Mouse (Mus musculus): ENCODE measurements around the gene F2. TPM values are rescaled to one million over a fixed set of nuclear protein-coding genes. Genes with fewer than 3 reads are reported as not detected.
"Not testable (repeated sequence)": the region's sequence is repeated elsewhere in the genome, so short reads cannot be mapped to it uniquely, and the experiment has no call there.

F2 gene
- total and polyA plus RNA-seq, 2 experiments from 2014 or later = not detected

- TF ChIP-seq CTCF (IDR thresholded peaks at IDR 0.05; ENCODE audit: low read depth) = no peak
- Histone ChIP-seq H3K27ac (ENCODE audit: low read depth, low read length) (no peak overlapping the region), H3K27me3 (ENCODE audit: insufficient read depth, low read length) (no peaks in the 10 kb centered on the region), H3K9ac (no peak overlapping the region), H3K4me2 (ENCODE audit: low read depth) (no peak overlapping the region), H3K4me1 (ENCODE audit: insufficient read depth) (no peaks in the 10 kb centered on the region), H3K4me3 (ENCODE audit: low read depth, low read length) (no peak overlapping the region), H3K9me3 (ENCODE audit: low read length) (no peaks in the 10 kb centered on the region), H3K36me3 (ENCODE audit: insufficient read depth) (0 out of 2 replicates have a peak, but pooled peaks cover 6% of the 10 kb centered on the region)
- DNase-seq = no peak
- no peak for ATAC-seq
- 86% methylated on average over 18 of the region's 18 CpGs for WGBS
These were observed 6.5 kb downstream of the F2 start for GRCm38 (mm10) chr2:91629682-91630081.

GRCm38 (mm10) chr2:91628171-91628570 lies 8.0 kb downstream of the F2 start:
- no peak for TF ChIP-seq CTCF (IDR thresholded peaks at IDR 0.05; ENCODE audit: low read depth)

DNA sequence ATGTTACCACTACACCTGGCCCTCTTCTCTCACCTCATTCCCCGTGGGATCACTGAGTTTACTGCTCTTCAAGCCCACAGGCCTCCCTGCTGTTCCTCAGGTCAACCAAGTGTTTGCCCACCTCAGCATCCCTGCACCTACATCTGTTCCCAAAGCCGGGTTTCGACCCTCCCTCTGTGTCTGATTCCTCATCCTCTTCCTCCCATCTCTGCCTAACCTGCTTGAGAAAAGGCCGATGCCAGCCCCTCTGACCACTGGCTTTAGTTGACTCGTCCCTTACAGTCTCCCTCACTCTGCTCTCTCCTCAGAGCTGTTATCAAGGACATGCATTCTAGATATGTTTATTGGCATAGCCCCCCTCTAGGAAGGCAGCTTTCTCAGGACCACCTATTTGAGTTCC lies 8.7 kb downstream of the F2 start:
- TF ChIP-seq CTCF (IDR thresholded peaks at IDR 0.05; ENCODE audit: low read depth) = no peak
- no peaks in the 10 kb centered on the region for H3K27me3 ChIP-seq (ENCODE audit: insufficient read depth, low read length)
- H3K4me1 ChIP-seq (ENCODE audit: insufficient read depth) = no peaks in the 10 kb centered on the region
- no peak overlapping the region for H3K27ac ChIP-seq (ENCODE audit: low read depth, low read length)
- H3K9ac ChIP-seq = no peak overlapping the region
- ATAC-seq (no peak), DNase-seq (no peak)
- H3K36me3 ChIP-seq (ENCODE audit: insufficient read depth) = peaks cover 13% of the 10 kb centered on the region
- H3K4me3 ChIP-seq (ENCODE audit: low read depth, low read length) = no peak overlapping the region
- 74% methylated on average over 5 of the region's 5 CpGs for WGBS
- H3K4me2 ChIP-seq (ENCODE audit: low read depth) = no peak overlapping the region
- no peaks in the 10 kb centered on the region for H3K9me3 ChIP-seq (ENCODE audit: low read length)

More at GRCm38 (mm10) chr2:91628171-91628570, 8.0 kb downstream of the F2 start:
- Histone ChIP-seq H3K27ac (ENCODE audit: low read depth, low read length) (no peak overlapping the region), H3K4me3 (ENCODE audit: low read depth, low read length) (no peak overlapping the region), H3K4me1 (ENCODE audit: insufficient read depth) (no peaks in the 10 kb centered on the region), H3K9me3 (ENCODE audit: low read length) (no peaks in the 10 kb centered on the region), H3K27me3 (ENCODE audit: insufficient read depth, low read length) (no peaks in the 10 kb centered on the region), H3K9ac (no peak overlapping the region), H3K4me2 (ENCODE audit: low read depth) (no peak overlapping the region), H3K36me3 (ENCODE audit: insufficient read depth) (0 out of 2 replicates have a peak, but pooled peaks cover 11% of the 10 kb centered on the region)
- ATAC-seq (no peak), DNase-seq (no peak)
- WGBS = 91% methylated on average over 8 of the region's 8 CpGs

DNA sequence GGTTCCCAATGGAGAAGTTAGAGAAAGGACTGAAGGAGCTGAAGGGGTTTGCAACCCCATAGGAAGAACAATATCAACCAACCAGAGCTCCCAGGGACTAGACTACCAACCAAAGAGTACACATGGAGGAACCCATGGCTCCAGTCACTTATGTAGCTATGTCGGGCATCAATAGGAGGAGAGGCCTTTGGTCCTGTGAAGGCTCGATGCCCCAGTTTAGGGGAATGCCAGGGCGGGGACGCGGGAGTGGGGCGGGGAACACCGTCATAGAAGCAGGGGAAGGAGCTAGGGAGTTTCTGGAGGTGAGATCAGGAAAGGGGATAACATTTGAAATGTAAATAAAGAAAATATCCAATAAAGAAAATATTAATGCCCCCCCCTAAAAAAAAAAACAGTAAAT lies 12.8 kb downstream of the F2 start:
- not testable (repeated sequence) for ATAC-seq; DNase-seq; H3K27me3 ChIP-seq (ENCODE audit: insufficient read depth, low read length); H3K9me3 ChIP-seq (ENCODE audit: low read length); H3K4me3 ChIP-seq (ENCODE audit: low read depth, low read length); H3K4me2 ChIP-seq (ENCODE audit: low read depth); H3K27ac ChIP-seq (ENCODE audit: low read depth, low read length); H3K9ac ChIP-seq; H3K4me1 ChIP-seq (ENCODE audit: insufficient read depth)
- 89% methylated on average over 7 of the region's 7 CpGs for WGBS
- peaks cover 49% of the 10 kb centered on the region for H3K36me3 ChIP-seq (ENCODE audit: insufficient read depth)

DNA sequence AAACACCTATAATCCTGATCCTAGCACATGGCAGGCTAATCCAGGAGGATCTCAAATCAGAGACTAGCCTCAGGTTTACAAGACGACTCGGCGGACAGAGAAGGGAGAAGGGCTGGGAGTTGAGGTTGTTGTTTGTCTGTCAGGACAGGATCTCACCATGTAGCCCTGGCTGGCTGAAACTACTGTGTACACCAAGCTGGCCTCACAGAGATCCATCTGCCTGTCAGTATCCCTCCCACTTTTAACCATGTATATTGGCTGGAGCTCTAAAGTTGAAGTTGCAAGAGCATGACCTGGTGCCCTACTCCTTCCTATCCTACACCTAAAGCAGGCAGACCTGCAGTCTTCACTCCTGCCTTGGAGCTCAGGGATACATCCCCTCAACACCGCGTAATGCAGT lies 13.9 kb downstream of the F2 start:
- no peak for TF ChIP-seq CTCF (IDR thresholded peaks at IDR 0.05; ENCODE audit: low read depth)
- ATAC-seq = no peak
- no peak overlapping the region for H3K4me2 ChIP-seq (ENCODE audit: low read depth)
- no peaks in the 10 kb centered on the region for H3K4me1 ChIP-seq (ENCODE audit: insufficient read depth)
- H3K27me3 ChIP-seq (ENCODE audit: insufficient read depth, low read length) = no peaks in the 10 kb centered on the region
- peaks cover 59% of the 10 kb centered on the region for H3K36me3 ChIP-seq (ENCODE audit: insufficient read depth)
- H3K4me3 ChIP-seq (ENCODE audit: low read depth, low read length) = no peak overlapping the region
- no peaks in the 10 kb centered on the region for H3K9me3 ChIP-seq (ENCODE audit: low read length)
- DNase-seq = no peak
- H3K27ac ChIP-seq (ENCODE audit: low read depth, low read length) = no peak overlapping the region
- 92% methylated on average over 5 of the region's 5 CpGs for WGBS
- no peak overlapping the region for H3K9ac ChIP-seq

GRCm38 (mm10) chr2:91609370-91609769 lies 26.8 kb downstream of the F2 start:
- H3K4me1 ChIP-seq (ENCODE audit: insufficient read depth); H3K4me3 ChIP-seq (ENCODE audit: low read depth, low read length); H3K9me3 ChIP-seq (ENCODE audit: low read length); DNase-seq; H3K9ac ChIP-seq; ATAC-seq; H3K27ac ChIP-seq (ENCODE audit: low read depth, low read length); H3K4me2 ChIP-seq (ENCODE audit: low read depth); H3K27me3 ChIP-seq (ENCODE audit: insufficient read depth, low read length): not testable (repeated sequence)
- peaks cover 39% of the 10 kb centered on the region for H3K36me3 ChIP-seq (ENCODE audit: insufficient read depth)

DNA sequence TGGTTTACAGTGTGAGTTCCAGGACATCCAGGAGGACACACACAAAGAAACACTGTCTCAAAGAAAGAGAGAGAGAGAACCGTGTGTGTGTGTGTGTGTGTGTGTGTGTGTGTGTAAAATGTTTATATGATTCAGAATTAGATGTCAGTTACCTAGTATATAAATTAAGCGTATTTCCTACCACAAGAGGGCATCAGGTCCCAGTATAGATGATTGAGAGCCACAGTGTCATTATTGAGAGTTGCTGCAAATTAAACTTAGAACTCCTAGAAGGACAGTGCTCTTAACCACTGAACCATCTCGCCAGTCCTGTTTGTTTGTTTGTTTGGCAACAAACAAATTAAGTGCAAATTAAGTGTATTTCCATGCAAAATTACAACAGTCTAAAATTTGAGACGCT lies 33.8 kb downstream of the F2 start:
- H3K9ac ChIP-seq = no peak overlapping the region
- DNase-seq (no peak), ATAC-seq (no peak)
- peak; percentile 35 for TF ChIP-seq CTCF (IDR thresholded peaks at IDR 0.05; ENCODE audit: low read depth)
- no peak overlapping the region for H3K4me3 ChIP-seq (ENCODE audit: low read depth, low read length)
- H3K27me3 ChIP-seq (ENCODE audit: insufficient read depth, low read length) = no peaks in the 10 kb centered on the region
- WGBS = 90% methylated on average over 4 of the region's 4 CpGs
- H3K9me3 ChIP-seq (ENCODE audit: low read length) = no peaks in the 10 kb centered on the region
- H3K27ac ChIP-seq (ENCODE audit: low read depth, low read length) = no peak overlapping the region
- peaks cover 69% of the 10 kb centered on the region for H3K36me3 ChIP-seq (ENCODE audit: insufficient read depth)
- H3K4me2 ChIP-seq (ENCODE audit: low read depth) = no peak overlapping the region
- no peaks in the 10 kb centered on the region for H3K4me1 ChIP-seq (ENCODE audit: insufficient read depth)

DNA sequence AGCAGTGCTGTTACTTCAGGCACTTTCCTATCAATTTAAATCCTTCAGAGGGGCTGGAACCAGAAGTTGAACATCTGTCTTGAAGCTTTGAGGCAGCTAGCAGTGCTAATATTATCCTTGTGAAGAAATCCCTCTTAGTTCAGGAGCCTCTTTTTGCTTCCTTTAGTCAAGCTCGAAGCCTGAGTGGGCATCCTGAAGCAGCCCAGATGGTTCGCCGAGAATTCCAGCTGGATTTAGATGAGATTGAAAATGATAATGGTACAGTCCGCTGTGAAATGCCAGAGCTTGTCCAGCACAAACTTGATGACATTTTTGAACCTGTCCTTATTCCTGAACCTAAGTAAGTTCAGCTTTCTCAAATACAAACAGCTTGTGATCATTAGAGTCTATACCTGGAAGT lies 35.7 kb downstream of the F2 start:
- Histone ChIP-seq H3K4me3 (ENCODE audit: low read depth, low read length) (no peak overlapping the region), H3K27ac (ENCODE audit: low read depth, low read length) (no peak overlapping the region), H3K4me2 (ENCODE audit: low read depth) (no peak overlapping the region), H3K9me3 (ENCODE audit: low read length) (no peaks in the 10 kb centered on the region), H3K36me3 (ENCODE audit: insufficient read depth) (peaks cover 70% of the 10 kb centered on the region), H3K4me1 (ENCODE audit: insufficient read depth) (no peaks in the 10 kb centered on the region), H3K27me3 (ENCODE audit: insufficient read depth, low read length) (no peaks in the 10 kb centered on the region), H3K9ac (no peak overlapping the region)
- 94% methylated on average over 4 of the region's 4 CpGs for WGBS
- ATAC-seq (no peak), DNase-seq (no peak)
- TF ChIP-seq CTCF (IDR thresholded peaks at IDR 0.05; ENCODE audit: low read depth) = no peak
